Mouse (Mus musculus) heart, adult 2 months (tissue): Measurements from ENCODE around the gene Gm10392.

Experiments
- CTCF ChIP-seq: fragments of 200-600 bp; IDR thresholded peaks from 2 replicates; pipeline ENCODE4 v1.8.1; 2022; ENCODE audit warnings: antibody characterized with exemption, mild to moderate bottlenecking, moderate library complexity
- EP300 ChIP-seq: fragments of 200-500 bp; IDR thresholded peaks from 2 replicates; pipeline ENCODE4 v1.6.1; 2011; ENCODE audit warnings: low read depth, low read length, control low read depth; ENCODE audit not compliant: insufficient read depth
- POLR2A ChIP-seq: fragments of 200-500 bp; IDR thresholded peaks from 2 replicates; pipeline ENCODE4 v1.6.1; 2011; ENCODE audit warnings: mild to moderate bottlenecking, low read depth, low read length, control low read depth; ENCODE audit not compliant: insufficient read depth

DNA sequence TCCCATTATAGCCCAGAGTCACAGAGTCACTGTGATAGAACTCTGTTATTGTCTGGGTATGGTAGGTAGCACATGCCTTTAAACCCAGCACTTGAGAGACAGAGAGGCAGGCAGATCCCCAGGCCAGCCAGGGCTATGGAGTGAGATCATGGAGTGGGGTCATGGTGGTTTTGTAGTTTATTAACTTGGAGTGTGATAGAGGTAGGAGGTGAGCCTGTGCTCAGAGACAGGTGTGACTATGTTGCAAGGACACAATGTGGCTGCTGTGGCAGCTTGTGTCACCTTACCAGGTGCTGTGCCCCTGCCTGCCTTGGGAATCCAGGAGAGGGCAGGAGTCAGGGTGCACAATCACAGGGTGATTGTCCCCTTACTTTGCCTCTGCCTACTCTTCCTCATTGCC lies 23.5 kb downstream of the Gm10392 start:
- TF ChIP-seq CTCF, result no peak
- no peak for TF ChIP-seq POLR2A
- no peak for TF ChIP-seq EP300
